Mouse (Mus musculus) forebrain, embryonic 13.5 days (tissue): Measurements from ENCODE around the gene Lrrtm4. TPM values are rescaled to one million over a fixed set of nuclear protein-coding genes. Genes with fewer than 3 reads are reported as not detected.

Experiments used
- ATAC-seq: fragments of 200-750 bp; cut with Nextera tagmentation; 2 replicates; pipeline ENCODE4 v1.8.0; 2017
- H3K27ac ChIP-seq: fragments of 300-500 bp; sonication (generic); 2 replicates; pipeline ENCODE4 v1.5.1; 2015; ENCODE audit warnings: inconsistent platforms, mild to moderate bottlenecking, moderate library complexity
- H3K27me3 ChIP-seq: fragments of 300-500 bp; sonication (generic); 2 replicates; pipeline ENCODE4 v1.6.1; 2015; ENCODE audit warnings: mild to moderate bottlenecking, inconsistent platforms
- H3K36me3 ChIP-seq: fragments of 300-500 bp; sonication (generic); 2 replicates; pipeline ENCODE4 v1.6.1; 2015; ENCODE audit warnings: mild to moderate bottlenecking, inconsistent platforms; ENCODE audit not compliant: poor library complexity, severe bottlenecking
- H3K4me1 ChIP-seq: fragments of 300-500 bp; sonication (generic); 2 replicates; pipeline ENCODE4 v1.6.1; 2015; ENCODE audit warnings: inconsistent platforms
- H3K4me2 ChIP-seq: fragments of 300-500 bp; sonication (generic); 2 replicates; pipeline ENCODE4 v1.6.1; 2015; ENCODE audit warnings: inconsistent platforms, mild to moderate bottlenecking, moderate library complexity
- H3K4me3 ChIP-seq: fragments of 300-500 bp; sonication (generic); 2 replicates; pipeline ENCODE4 v1.5.1; 2015; ENCODE audit warnings: mild to moderate bottlenecking, inconsistent platforms
- H3K9ac ChIP-seq: fragments of 300-500 bp; sonication (generic); 2 replicates; pipeline ENCODE4 v1.6.1; 2015; ENCODE audit warnings: mild to moderate bottlenecking, inconsistent platforms
- H3K9me3 ChIP-seq: fragments of 300-500 bp; sonication (generic); replicated peaks from 2 replicates; pipeline ENCODE4 v1.6.1; 2016; ENCODE audit warnings: inconsistent platforms
- WGBS: fragments of 180-500 bp; shearing (Covaris S2); methylation state at CpG from one replicate; pipeline ENCODE4 v1.1.7; 2015; 5-methylcytosine and 5-hydroxymethylcytosine counted together
- polyA plus RNA-seq: library from polyadenylated mRNA; unstranded; fragments of >200 nt; fragmentation: Nextera tagmentation; extraction: Ambion mirVana; gene quantifications from 2 replicates; pipeline ENCODE4 v1.2.1, GENCODE M21; 2015

Lrrtm4 gene
- 7.9 and 8.7 TPM in 2 replicates for polyA plus RNA-seq

- H3K4me1 ChIP-seq = 0 out of 2 replicates have a peak, but pooled peaks cover 5% of the 10 kb centered on the region
- H3K4me2 ChIP-seq = peak within 1 kb of the TSS; percentile 70
- no peaks in the 10 kb centered on the region for H3K9me3 ChIP-seq
- peak; percentile 92 for ATAC-seq
- H3K9ac ChIP-seq = peak within 1 kb of the TSS; percentile 65
- WGBS = 4% methylated on average over 6 of the region's 6 CpGs
- H3K4me3 ChIP-seq = peak within 1 kb of the TSS; percentile 48
- H3K27me3 ChIP-seq = no peaks in the 10 kb centered on the region
- no peak within 1 kb of the TSS; the same call in 1 of the 2 replicates for H3K27ac ChIP-seq
- H3K36me3 ChIP-seq = peaks cover 7% of the 10 kb centered on the region; the same call in 1 of the 2 replicates
Observed at GRCm38 (mm10) chr6:80018765-80019164, at the start of gene Lrrtm4. Lrrtm4 (plus strand) TSS chr6:80018877.

- Histone ChIP-seq H3K36me3 (peaks cover 7% of the 10 kb centered on the region; the same call in 1 of the 2 replicates), H3K27ac (no peak overlapping the region; the same call in 1 of the 2 replicates), H3K9ac (peak overlapping the region; percentile 65), H3K9me3 (no peaks in the 10 kb centered on the region), H3K4me2 (peak overlapping the region; percentile 70), H3K4me3 (peak overlapping the region; percentile 48), H3K4me1 (0 out of 2 replicates have a peak, but pooled peaks cover 5% of the 10 kb centered on the region), H3K27me3 (no peaks in the 10 kb centered on the region)
- peak; percentile 66 for ATAC-seq
- WGBS = 4% methylated on average over 13 of the region's 14 CpGs
Observed at GRCm38 (mm10) chr6:80019189-80019860, 648 bp downstream of the Lrrtm4 start.

- peak; percentile 57 for ATAC-seq
Observed at GRCm38 (mm10) chr6:80019861-80020230, 1.2 kb downstream of the Lrrtm4 start.

GRCm38 (mm10) chr6:80056849-80057248 is 38.2 kb downstream of the Lrrtm4 start:
- ATAC-seq = no peak
- no peak overlapping the region for H3K4me2 ChIP-seq
- H3K27me3 ChIP-seq = no peaks in the 10 kb centered on the region
- no peaks in the 10 kb centered on the region for H3K36me3 ChIP-seq
- no peak overlapping the region for H3K9ac ChIP-seq
- H3K27ac ChIP-seq = no peak overlapping the region
- no peaks in the 10 kb centered on the region for H3K4me1 ChIP-seq
- no peaks in the 10 kb centered on the region for H3K9me3 ChIP-seq
- no peak overlapping the region for H3K4me3 ChIP-seq

More at GRCm38 (mm10) chr6:80019861-80020230, 1.2 kb downstream of the Lrrtm4 start:
- H3K9me3 ChIP-seq = no peaks in the 10 kb centered on the region
- H3K4me2 ChIP-seq = peak overlapping the region; percentile 70
- H3K4me3 ChIP-seq = peak overlapping the region; percentile 48
- H3K9ac ChIP-seq = peak overlapping the region; percentile 65
- H3K4me1 ChIP-seq = 0 out of 2 replicates have a peak, but pooled peaks cover 5% of the 10 kb centered on the region
- H3K27ac ChIP-seq = no peak overlapping the region
- WGBS = 5% methylated on average over 10 of the region's 10 CpGs
- H3K36me3 ChIP-seq = peaks cover 7% of the 10 kb centered on the region; the same call in 1 of the 2 replicates
- H3K27me3 ChIP-seq = no peaks in the 10 kb centered on the region

DNA sequence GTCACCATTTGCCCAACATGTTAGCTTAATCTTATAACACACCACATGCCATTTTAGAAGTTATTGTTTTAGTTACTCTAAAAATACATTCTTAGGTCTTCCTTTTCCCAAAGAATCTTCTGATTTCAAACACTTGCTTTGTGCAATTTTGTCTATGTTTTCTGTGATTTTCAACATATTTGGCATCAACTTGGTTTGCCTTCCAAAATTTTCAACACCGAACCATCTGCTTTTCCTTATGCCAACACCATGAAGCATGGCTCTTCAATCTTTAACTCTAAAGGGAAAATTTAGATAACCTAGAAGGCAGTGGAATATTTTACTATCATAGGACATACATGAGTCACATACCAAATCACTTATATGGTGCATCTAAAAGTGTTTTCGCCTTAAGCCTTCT is 59.3 kb downstream of the Lrrtm4 start:
- WGBS = 91% methylated on average over 2 of the region's 2 CpGs

DNA sequence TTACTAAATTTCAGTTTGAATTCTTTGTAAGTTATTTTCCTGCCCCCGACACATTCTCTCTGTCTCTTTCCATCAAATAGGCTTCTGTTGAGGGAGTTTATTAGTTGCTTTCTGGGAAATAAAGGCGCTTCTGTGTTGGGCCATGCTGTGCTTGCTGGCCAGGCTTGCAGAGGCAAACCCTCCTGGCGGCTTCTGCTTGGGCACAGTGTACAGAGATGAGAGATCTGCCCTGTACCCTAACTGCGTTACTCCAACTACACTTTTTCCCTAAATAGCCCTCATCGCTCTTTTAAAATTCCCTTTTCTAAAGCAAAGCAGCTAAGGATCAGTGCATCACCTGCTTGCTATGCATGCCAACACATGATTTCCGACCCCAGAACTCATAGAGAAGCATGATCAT is 60.6 kb downstream of the Lrrtm4 start:
- peak; percentile 57; the same call in 1 of the 2 replicates for ATAC-seq
- Histone ChIP-seq H3K9me3 (no peaks in the 10 kb centered on the region), H3K4me1 (0 out of 2 replicates have a peak, but pooled peaks cover 4% of the 10 kb centered on the region), H3K27ac (no peak overlapping the region), H3K27me3 (no peaks in the 10 kb centered on the region), H3K9ac (no peak overlapping the region), H3K4me2 (no peak overlapping the region), H3K36me3 (no peaks in the 10 kb centered on the region), H3K4me3 (no peak overlapping the region)
- 78% methylated on average over 6 of the region's 6 CpGs for WGBS

More for the DNA sequence above, 59.3 kb downstream of the Lrrtm4 start:
- H3K4me2 ChIP-seq = no peak overlapping the region
- 0 out of 2 replicates have a peak, but pooled peaks cover 1% of the 10 kb centered on the region for H3K4me1 ChIP-seq
- no peak overlapping the region for H3K4me3 ChIP-seq
- no peaks in the 10 kb centered on the region for H3K36me3 ChIP-seq
- no peaks in the 10 kb centered on the region for H3K27me3 ChIP-seq
- H3K9ac ChIP-seq = no peak overlapping the region
- no peaks in the 10 kb centered on the region for H3K9me3 ChIP-seq
- no peak for ATAC-seq
- no peak overlapping the region for H3K27ac ChIP-seq

DNA sequence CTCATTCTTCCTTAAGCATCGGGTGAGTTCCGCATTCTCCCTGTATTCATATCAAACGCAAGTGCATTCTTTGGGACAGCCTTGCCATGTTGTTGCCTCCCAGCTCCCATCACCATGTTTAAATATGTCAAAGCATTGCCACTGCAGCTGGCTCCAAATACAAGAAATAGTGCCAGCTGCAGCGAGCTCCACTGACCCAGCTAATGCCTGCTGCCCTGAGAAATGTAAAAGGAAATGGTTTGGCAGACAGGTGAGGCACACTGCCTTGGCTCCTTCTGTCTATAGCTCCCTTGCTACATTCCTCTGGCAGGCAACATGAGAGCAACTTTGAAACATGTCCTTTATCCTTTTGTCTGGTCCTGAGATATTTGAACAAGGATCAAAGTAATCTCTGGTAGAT is 76.2 kb downstream of the Lrrtm4 start:
- Histone ChIP-seq H3K27me3 (no peaks in the 10 kb centered on the region), H3K4me3 (no peak overlapping the region), H3K9me3 (no peaks in the 10 kb centered on the region), H3K36me3 (no peaks in the 10 kb centered on the region), H3K9ac (no peak overlapping the region), H3K27ac (no peak overlapping the region), H3K4me1 (no peaks in the 10 kb centered on the region), H3K4me2 (no peak overlapping the region)
- 79% methylated on average over 4 of the region's 4 CpGs for WGBS
- no peak for ATAC-seq

GRCm38 (mm10) chr6:80105343-80105742 is 86.7 kb downstream of the Lrrtm4 start:
- Histone ChIP-seq H3K9ac (no peak overlapping the region), H3K4me3 (no peak overlapping the region), H3K36me3 (no peaks in the 10 kb centered on the region), H3K9me3 (no peaks in the 10 kb centered on the region), H3K27me3 (no peaks in the 10 kb centered on the region), H3K27ac (no peak overlapping the region), H3K4me1 (no peaks in the 10 kb centered on the region), H3K4me2 (no peak overlapping the region)
- 64% methylated on average over 2 of the region's 2 CpGs for WGBS
- ATAC-seq = peak; percentile 77

GRCm38 (mm10) chr6:80105843-80106242 is 87.2 kb downstream of the Lrrtm4 start:
- Histone ChIP-seq H3K9ac (no peak overlapping the region), H3K36me3 (no peaks in the 10 kb centered on the region), H3K4me3 (no peak overlapping the region), H3K27me3 (no peaks in the 10 kb centered on the region), H3K27ac (no peak overlapping the region), H3K9me3 (no peaks in the 10 kb centered on the region), H3K4me2 (no peak overlapping the region), H3K4me1 (no peaks in the 10 kb centered on the region)
- 78% methylated on average over 1 of the region's 1 CpGs for WGBS
- ATAC-seq = no peak

DNA sequence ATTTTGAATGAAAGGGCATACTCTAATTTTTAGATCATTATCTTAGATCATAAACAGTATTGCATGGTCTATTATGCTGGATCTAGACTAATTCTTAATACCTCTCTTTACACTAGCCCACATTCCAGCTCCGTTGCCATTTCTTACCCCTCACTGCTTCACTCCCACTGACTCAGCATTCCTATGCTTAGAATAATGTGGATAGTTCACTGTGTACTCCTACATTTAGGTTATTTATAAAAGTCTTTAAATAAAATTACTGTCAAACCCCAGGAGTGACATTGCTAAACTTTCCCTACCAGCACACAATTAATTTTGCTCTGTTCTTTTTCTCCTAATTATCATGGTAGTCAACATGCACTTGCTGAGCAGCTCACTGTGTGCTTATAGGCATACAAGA is 107.7 kb downstream of the Lrrtm4 start:
- Histone ChIP-seq H3K4me2 (no peak overlapping the region), H3K36me3 (no peaks in the 10 kb centered on the region), H3K9ac (no peak overlapping the region), H3K4me1 (no peaks in the 10 kb centered on the region), H3K4me3 (no peak overlapping the region), H3K27ac (no peak overlapping the region), H3K27me3 (no peaks in the 10 kb centered on the region), H3K9me3 (no peaks in the 10 kb centered on the region)
- ATAC-seq = no peak
- 74% methylated on average over 1 of the region's 1 CpGs for WGBS

- H3K27ac ChIP-seq = no peak overlapping the region
- H3K36me3 ChIP-seq = no peaks in the 10 kb centered on the region
- no peak overlapping the region for H3K9ac ChIP-seq
- 48% methylated on average over 4 of the region's 4 CpGs for WGBS
- H3K4me3 ChIP-seq = no peak overlapping the region
- ATAC-seq = no peak
- no peaks in the 10 kb centered on the region for H3K27me3 ChIP-seq
- H3K4me2 ChIP-seq = no peak overlapping the region
- H3K9me3 ChIP-seq = no peaks in the 10 kb centered on the region
- no peaks in the 10 kb centered on the region for H3K4me1 ChIP-seq
Observed at GRCm38 (mm10) chr6:80162585-80162984, 143.9 kb downstream of the Lrrtm4 start.

DNA sequence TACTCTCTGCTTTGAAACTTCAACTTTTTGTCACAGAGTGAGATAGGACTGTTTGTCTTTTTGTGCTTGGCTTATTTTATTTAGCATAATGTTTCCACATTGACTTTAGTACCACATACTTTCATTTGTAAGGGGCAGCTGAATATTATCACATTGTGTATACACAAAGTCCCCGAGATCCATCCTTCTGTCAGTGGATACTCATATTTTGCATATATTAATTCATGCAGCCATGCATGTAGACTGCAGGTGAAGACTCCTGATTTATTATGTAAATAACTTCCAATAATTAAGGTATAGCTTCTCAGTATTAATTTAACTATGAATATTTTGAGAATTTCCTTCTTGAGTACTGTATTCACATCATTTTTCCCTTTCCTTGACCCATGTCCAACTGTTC is 163.2 kb downstream of the Lrrtm4 start:
- H3K9me3 ChIP-seq = no peaks in the 10 kb centered on the region
- no peaks in the 10 kb centered on the region for H3K36me3 ChIP-seq
- 80% methylated on average over 1 of the region's 1 CpGs for WGBS
- H3K4me1 ChIP-seq = peaks cover 13% of the 10 kb centered on the region
- no peak overlapping the region for H3K27ac ChIP-seq
- no peak overlapping the region for H3K4me2 ChIP-seq
- H3K9ac ChIP-seq = no peak overlapping the region
- H3K4me3 ChIP-seq = no peak overlapping the region
- no peak for ATAC-seq
- H3K27me3 ChIP-seq = no peaks in the 10 kb centered on the region
